Mouse (Mus musculus) liver (tissue): ENCODE data around the gene Ncor2.

Experiments
- DNase-seq: peaks from one replicate; pipeline ENCODE4 v3.0.0-alpha.2; 2020; ENCODE audit warnings: mixed read lengths

Ncor2 gene

DNA sequence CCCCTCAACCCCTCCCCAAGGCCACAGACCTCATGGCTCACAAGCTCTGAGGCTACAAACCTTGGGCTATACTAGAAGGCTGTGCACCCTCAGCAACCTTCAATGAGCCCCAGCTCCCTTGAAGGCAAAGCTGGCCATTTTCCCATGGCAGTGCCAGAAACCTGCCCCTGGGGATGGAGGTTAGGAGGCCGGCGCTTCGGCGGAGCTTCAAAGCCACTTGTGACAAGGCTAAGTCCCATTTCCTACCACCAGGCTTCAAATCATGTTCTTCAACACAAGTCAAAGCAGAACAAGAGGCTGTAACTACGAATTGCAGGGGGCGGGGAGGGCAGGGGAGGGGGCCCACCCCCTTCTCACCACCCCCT lies 122.7 kb downstream of the Ncor2 start:
- DNase-seq, result no peak

DNA sequence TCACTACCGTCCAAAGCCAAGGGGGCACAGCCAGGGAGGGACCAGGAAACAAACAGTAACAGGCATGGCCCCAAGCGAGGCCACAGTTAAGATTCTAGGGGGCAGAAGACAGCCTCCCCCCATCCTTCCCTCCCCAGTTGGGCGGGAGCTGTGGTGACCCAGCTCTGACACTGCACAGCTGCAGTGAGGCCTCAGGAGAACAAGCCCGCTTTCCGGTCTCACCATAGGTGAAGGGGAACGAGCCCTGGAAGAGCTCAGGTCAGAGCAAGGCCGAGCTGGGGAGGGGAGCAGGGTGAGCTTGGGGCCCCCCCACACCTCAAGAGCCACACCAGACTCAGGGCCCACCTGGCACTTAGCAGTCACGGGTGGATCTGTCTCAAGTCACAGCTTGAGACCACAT lies 123.1 kb downstream of the Ncor2 start:
- DNase-seq, result no peak

DNA sequence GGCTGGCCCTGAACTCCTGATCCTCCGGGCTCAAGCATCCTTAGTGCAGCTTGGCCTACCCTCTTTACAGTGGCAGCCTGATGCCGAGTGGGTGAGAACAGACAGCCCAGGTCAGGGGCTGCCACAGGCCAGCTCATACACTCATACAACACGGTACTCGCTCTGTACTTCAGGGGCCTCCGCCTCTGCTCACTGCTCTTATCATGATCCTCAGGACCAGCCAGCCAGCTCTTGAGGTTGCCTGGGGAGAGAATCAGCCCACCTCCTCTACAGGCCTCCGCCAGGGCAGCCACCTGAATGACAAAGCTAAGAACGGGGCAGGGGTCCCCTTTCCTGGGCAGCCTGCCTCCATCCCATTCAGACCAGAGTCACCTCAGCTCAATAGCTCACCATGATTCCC lies 125.4 kb downstream of the Ncor2 start:
- peak; percentile 78 for DNase-seq

DNA sequence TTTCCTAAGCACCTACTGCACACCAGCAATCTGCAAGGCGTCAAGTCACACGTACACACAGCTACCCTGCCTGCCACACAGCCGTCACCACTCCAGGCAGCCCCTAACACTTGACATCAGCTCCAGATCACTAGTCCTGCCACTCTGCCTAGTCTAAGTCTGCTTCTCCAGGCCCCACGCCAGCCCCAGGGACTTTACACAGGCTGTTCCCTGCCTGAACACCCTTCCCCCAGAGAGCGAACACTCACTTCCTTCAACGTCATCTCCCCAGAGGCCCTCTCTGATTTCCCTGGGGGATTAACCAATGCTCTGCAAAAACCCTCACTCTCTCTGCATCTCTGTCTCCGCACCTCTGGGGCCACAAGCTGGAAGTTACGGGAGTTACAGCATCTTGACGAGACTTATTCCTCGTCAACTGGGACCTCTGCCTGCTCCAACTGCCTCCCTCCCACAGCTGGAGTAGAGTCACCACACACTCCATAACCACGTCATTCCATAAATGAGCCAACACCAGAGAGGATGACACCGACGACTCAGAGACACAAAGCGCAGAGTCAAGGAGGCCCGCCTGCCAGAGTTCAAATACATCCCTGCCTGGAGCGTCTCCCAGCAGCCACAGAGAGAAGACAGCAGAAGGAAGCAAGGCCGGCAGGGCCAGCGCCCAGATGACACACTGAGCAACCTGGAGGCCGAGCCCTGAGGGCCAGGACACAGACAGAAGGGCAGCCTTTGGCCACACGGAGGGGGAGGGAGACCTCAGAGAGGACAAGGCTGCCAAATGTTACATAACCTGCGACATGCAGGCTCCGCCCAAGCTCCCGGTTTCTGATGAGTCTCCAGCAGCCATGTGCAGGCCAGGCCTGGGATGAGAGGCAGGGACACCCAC lies 126.2 kb downstream of the Ncor2 start:
- DNase-seq, result peak; percentile 72

DNA sequence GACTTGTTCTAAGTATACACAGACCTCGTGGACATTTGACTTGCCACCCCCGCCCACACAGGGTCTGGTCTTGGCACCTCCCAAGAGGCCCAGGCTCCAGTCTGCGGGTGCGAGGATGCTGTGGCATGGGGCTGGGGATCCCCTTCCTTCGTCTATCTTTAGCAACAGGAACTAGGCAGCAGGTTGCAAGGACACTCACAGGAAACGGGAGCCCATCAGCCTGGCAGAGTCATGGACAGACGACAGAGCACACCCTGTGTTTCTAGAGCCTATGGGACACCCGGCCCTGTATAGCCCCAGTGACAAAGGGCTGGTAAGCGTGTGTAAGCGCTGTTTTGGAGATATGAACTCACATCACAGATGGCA lies 126.8 kb downstream of the Ncor2 start:
- peak; percentile 24 for DNase-seq

DNA sequence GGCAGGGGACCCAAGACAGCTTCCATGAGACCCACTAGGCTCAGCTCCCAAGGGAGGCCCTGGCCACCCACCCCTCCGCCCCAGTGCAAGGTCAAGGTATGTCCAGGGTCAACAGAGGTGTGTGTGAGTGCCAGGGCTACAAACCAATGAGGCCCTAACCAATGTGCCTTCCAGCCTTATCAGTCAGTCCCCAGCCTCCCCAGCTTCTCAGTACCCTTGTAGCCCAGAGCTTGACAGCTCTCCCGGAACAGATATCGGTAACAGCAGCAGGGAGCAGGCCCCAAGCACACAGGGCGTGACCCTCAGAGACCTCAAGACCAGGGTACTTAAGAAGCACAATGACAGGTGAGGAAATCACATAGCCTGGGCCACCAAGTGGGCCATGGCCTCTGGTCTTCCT lies 129.5 kb downstream of the Ncor2 start:
- DNase-seq, result peak; percentile 85

DNA sequence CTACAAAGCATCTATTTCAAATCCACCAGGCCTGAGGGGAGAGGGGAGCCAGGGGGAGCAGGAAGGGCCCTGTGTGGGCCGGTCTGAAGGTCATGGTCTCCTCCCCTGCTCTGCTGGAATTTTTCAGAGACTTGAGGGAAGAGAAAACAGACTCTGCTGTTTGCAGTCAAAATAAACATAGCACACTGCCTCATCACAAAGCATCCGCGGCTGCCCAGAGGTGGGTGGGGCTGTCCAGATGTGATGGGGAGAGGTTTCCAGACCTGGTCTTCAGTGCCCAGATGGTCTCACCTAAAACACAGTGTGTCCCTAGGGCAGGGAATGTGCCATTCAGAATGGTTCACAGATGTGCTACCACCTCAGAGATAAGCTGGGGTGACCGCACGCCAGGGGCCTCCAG lies 132.6 kb downstream of the Ncor2 start:
- no peak for DNase-seq

DNA sequence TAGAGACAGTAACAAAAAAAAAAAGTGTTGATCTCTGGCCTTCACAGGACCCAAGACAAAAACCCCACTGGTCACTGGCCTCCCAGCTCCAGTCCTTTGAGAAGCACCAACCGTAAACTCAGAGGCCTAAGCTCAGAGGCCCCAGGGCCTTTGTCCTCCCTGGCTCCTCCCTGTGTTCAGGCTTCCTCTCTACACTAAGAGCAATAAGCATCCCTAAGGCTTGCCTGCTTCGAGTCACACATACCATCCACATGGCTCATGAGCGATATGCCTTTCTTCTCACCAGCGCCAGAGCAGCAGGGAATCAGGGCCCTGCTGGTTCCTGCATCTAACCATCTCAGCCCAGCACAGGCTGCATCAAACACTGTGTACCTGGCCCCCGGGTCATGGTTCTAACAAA lies 133.8 kb downstream of the Ncor2 start:
- no peak for DNase-seq

DNA sequence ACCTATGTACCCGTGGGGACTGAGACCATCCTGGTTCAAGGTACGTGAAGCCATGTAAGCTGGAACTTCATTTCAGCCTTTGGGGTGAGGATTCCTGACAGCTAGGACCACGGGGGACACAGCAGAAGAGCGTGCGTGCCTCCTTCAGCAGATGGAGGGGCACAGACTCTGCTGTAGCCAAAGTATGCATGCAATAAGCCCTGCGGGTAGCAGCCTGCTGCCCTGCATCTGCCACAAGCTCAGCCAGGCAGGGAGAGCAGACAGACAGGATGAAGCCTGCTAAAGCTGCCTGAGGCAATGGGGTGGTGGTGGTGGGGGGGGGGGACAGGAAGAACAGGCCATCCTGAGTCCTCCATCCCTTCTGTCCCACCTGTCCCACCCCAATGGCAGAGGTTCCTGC lies 135.6 kb downstream of the Ncor2 start:
- DNase-seq, result no peak

DNA sequence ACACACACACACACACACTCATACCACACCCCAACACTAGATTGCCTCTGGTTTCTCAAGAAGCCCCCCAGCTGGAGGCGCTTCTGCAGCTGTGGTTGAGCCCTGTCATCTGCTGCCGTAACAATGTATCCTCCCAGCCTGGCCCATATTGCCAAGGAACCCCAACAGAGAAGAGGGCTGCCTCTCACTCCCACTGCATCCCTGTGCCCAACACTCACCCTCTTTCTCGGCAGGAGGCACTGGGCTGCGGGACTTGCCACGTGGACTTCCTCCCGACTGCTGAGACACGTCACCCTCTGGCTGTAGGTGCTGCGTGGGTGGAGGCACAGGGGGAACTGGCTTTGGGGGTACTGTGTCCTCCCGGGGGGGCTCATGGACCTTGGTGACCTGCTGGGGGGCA lies 137.4 kb downstream of the Ncor2 start:
- DNase-seq, result no peak

DNA sequence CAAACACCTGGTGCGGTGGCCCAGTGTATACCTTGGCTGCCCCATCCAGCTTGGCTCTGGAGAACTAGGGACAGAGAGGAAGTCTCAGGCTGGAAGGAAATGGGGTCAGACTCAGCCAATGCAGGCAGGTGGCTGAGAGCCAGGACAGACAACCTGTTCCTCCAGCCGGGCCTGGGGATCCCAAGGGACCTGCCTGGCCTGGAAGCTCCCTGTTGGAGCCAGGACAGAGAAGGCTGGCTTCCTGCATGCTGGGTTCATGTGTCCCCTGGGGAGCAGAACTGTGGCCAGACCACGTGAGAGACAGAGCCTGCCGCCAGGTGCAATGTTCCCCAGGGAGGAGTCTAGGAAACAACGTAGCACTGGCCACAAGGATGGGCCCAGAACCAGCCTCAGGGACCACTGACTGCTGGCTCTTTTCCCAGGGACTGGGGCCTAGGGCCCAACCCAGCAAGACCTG lies 138.9 kb downstream of the Ncor2 start:
- DNase-seq, result no peak

DNA sequence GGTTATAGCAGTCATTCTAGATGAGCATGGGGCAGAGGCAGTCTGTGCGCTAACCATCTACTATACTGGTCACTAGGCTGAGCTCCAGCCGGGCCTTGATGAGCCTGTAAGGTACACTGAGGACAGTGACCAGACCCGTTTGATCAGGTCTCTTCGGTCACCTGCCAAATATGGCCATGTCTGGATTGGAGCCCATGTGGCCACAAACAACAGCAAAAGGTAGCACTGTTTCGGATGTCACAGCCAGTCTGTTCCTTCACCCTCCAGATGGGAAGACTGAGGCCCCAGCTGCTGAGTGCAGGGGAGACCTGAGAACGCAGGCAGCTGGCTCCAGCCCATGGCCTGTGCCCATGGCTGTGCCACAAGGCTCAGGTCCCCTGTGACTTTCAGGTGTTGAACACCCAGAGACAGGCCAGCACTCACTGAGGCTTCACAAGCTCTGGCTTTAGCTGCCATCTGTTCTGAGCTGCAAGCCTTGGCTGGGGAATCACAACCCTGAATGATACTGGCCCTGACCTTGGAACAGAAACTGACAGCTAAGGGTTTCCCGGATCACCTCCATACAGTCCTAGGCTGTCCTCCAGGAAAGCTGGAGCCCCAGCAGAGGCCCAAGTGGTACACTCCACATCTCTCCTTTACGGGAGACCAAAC lies 139.5 kb downstream of the Ncor2 start:
- DNase-seq, result no peak

DNA sequence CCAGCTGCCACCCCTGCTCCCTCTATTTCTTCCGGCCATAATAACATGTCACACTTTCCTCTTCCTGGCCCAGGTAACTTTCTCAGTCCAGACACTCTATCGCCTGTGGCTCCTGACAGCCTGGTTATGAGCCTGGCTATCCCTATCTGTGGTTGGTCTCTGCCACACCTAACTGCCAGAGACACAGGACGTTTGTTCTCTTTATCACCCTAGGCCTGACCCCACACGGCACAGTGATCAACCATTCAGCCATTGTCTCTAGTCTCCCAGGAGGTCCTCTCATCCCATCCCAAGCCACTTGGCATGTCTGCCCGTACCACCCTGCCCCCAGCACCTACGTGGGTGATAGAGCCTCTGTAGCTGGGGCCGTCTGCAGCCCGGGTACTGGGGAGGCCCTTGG lies 142.5 kb downstream of the Ncor2 start:
- DNase-seq, result no peak

DNA sequence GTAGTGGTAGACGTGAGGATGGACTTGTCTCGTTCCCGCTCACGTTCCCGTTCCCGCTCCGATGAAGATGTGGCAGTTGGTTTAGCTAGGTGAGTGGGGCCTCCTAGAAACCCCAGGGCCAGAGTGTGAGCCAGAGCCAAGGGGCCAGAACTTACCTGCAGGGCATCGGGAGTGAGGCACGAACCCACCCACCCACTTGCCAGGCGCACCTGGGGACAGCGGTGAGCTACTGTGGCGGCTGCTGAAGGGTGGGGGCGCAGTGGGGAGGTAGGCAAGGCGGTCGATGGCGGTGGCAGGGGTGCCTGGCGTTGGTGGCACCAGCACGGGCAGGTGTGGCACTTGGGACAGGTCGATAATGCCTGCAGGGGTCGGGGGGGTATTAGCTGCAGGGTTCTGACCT lies 150.1 kb downstream of the Ncor2 start:
- DNase-seq, result no peak

DNA sequence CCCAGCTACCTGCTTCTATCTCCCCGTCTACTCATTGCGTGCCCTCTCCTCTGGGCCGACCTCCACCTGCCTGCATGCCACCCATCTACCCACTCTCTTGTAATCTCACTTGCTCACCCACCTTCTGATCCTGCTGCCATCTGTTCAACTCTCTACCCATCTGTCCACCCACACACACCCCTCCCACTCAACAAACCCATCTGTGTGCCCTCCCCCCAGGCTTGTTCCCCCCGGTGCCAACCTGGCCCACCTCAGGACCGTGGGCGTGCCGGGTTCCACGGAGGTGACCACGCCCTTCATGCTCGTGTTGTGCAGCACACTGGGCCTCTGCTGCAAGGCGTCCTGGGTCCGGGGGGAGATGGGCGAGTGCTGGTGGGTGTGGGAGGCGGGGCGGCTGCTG lies 150.6 kb downstream of the Ncor2 start:
- DNase-seq, result no peak

DNA sequence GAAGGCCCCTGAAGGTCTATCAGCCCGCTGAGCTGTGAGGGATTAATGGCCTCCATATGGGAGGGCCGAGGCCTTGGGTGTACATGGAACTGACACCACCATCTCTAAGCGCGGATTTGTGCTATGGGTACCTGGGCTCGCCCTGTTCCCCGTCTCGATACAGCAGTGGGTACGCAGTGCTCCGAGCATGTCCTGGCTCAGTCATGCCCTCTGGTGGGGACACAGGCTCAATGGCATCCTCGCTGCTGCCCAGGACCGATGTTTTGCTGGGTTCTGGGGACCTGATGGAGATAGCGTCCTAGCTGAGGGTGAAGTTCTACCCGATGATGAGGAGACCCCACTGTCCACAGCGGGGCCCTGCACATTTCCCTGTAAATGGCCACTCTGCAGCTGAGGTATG lies 155.0 kb downstream of the Ncor2 start:
- no peak for DNase-seq

DNA sequence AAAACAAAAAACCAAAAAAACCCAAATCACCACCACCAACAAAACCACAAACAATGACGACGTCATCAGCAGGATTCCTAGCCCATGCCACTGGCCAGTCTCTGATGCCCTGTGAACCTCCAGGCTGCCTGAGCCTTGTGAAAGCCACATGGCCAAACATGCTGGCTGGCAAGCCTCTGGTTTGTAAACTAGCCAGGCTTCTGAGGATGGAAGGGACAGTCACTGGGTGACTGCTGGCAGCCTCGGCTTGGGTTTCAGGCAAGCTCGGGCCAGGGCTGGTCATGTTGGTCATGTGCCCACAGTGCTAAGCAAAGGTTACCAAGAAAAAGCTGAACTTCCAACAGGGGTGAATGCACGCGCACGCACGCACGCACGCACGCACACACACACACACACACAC lies 157.7 kb downstream of the Ncor2 start:
- DNase-seq, result no peak

DNA sequence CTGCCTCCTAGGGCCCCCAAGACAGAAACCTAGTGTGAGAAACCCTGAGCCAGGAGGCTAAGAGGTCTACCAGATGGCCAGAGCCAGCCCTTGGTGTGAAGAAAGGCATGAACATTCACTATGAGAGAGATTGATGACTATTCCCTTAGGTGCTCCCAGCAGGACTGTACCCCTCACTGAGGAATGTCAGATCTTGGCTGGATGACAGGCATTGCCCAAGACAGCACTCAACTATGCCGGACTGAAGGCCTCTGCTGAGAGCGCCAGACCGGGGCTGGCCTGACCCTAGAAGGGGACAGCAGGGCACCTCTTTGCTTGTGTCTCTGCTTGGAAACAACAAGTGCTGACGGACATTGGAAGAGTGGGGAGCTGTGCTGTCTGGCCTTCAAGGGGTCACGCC lies 159.9 kb downstream of the Ncor2 start:
- DNase-seq, result no peak

DNA sequence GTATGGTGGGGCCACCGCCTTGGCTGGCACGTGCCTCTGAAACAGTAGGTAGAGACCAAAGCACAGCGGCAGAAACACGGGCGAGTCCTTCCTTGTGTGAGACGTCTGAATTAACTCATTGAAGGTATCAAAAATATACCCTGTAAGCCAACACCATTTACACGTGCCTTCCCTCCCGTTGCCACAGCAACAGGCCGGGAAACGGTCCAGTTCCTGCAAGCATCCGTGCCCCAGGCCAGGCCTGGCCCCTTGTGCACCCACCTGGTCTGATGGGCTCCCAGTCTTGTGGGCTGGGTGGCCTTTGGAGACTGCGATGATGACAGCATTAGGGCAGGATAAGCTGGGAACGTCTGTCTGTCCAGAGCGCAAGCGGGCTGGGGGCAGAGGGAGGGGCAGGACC lies 161.7 kb downstream of the Ncor2 start:
- no peak for DNase-seq

DNA sequence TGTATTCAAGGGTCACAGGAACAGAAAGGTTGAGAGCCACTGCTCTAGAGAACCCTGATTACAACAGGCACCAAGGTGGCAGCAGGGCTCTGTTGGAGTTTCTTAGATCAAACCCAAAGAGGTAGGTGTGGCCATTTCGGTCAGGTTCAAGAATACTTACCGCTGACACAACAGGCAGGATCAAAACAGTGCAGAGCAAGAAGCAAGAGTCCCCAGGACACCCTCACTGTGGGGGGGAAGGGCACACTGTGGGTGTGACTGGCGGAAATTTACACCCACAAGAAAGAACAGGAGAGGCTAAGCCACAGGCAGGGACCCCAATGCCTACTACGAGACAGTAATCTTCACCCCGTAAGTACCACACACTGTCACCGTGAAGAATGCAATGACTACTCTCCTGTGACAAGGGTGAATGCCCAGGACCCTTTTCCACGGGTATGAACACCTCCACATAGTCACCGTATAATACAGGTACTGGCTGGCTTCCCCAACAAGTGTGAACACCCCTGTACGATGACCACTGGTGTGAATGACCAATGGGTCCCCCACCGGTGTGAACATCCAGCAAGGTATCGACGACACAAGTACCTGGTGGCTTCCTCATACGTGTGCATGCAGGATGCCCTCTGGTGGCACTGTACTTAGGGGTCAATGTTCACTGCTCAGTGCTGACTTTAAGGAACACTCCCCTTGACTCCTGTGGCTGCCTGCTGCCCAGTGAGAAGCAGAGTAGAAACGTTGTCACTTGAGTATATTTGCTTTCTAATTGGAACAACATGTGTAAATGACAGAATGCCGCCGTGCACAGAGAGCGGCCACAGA lies 162.4 kb downstream of the Ncor2 start:
- no peak for DNase-seq

DNA sequence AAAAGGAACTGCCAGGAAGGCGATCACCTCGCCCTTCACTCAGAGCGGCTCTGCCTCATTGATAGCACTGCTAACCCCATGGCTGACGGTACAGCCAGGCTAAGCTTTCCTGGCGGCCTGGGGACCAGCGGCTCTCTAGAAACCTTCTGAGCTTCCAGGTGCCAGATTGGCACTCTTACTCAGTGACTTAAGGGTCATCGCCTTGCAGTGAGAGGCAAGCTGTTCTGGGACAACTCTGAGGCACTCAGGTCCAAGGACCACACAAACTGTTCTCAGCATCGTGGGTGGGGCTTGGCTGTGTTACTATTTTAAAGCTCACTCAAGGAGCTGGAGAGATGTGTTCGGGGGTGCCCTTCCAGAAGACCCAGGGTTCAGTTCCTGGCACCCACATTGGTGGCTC lies 163.4 kb downstream of the Ncor2 start:
- DNase-seq, result no peak

DNA sequence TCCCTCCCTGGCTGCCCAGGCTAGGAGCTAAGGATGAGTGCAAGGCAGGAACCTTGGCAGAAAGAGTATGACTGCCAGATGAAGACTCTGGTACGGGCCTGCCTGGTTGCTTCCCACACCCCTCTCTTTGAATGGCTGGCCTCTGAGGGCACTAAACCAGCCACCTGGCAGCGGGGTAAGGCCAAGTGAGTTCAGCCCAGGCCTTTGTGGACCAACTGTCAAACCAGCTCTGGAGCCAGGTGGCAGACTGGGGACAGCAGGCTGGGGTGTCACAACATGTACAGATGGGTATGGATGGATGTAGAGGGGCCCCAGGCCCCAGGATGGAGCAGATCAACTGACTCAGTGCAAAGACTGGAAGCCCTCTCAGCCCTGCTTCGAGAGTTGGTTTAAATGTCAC lies 164.0 kb downstream of the Ncor2 start:
- no peak for DNase-seq

DNA sequence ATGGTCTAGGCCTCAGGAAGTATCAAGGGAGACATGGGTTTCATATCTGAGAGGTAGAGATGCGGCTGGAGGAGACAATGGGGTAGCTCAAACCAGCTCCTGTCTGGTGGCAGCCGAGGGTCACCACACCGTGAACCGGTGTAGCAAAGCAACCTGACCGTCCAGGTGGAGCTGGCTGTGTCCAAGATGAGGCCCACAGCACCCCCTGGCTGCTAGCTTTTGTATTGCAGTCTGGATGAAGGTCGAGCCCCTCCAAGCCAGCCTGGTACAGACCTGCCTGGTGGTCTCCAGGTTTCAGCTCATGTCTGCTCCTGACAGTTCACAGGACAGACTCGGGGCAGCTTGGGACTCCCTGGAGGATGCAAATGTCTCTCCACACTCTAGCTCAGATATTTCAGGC lies 164.5 kb downstream of the Ncor2 start:
- peak; percentile 64 for DNase-seq

DNA sequence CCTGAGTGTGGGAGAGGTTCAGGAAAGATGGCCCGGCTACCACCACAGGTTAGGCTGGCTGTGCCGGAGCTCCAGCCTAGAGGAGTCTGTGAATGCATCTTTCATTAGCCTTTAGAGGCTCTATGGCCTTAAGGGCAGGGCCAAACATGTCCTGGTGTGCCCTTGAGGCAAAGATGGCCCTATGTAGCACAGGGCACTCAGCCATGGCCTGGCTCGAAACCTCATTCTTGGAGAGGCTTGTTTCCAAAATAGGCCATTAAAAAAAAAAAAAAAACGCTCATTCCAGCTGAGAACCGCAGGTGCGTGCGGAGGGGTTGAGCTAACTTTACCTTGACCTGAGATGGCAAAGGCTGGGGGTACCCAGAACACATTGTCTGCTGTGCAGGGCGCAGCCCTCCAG lies 167.4 kb downstream of the Ncor2 start:
- DNase-seq, result no peak
